Mouse (Mus musculus) lung, postnatal 0 days (tissue): Measurements from ENCODE around the gene Trim3.

Experiments
- CTCF ChIP-seq: IDR thresholded peaks from 2 replicates; pipeline ENCODE4 v1.5.1; 2016; ENCODE audit warnings: antibody characterized with exemption, mild to moderate bottlenecking
- EP300 ChIP-seq: IDR thresholded peaks from 2 replicates; pipeline ENCODE4 v1.6.1; 2016; ENCODE audit warnings: antibody characterized with exemption, mild to moderate bottlenecking, control low read depth

- TF ChIP-seq CTCF: no peak
- no peak for TF ChIP-seq EP300
These were observed 21.6 kb downstream of the Trim3 start for GRCm38 (mm10) chr7:105611767-105612166.
